Mouse (Mus musculus): ENCODE data around the gene Fgd2. TPM values are rescaled to one million over a fixed set of nuclear protein-coding genes. Genes with fewer than 3 reads are reported as not detected.
A peak's percentile ranks its signal among the peaks of the same experiment; 100 is the strongest.

Gene Fgd2
- polyA plus RNA-seq, 1 experiment: 6.4 TPM

GRCm38 (mm10) chr17:29406077-29406476, 45.4 kb downstream of the Fgd2 start:
- TF ChIP-seq POLR2A (IDR thresholded peaks at IDR 0.05; ENCODE audit: borderline replicate concordance, extremely low read depth, insufficient read depth, insufficient read length, poor library complexity, severe bottlenecking) (no peak), CTCF (IDR thresholded peaks at IDR 0.05; ENCODE audit: borderline replicate concordance, extremely low read depth, insufficient read depth, insufficient read length) (no peak)
- no peak for DNase-seq (ENCODE audit: low read depth)

GRCm38 (mm10) chr17:29407405-29407804, 46.7 kb downstream of the Fgd2 start:
- TF ChIP-seq POLR2A (IDR thresholded peaks at IDR 0.05; ENCODE audit: borderline replicate concordance, extremely low read depth, insufficient read depth, insufficient read length, poor library complexity, severe bottlenecking) (no peak), CTCF (IDR thresholded peaks at IDR 0.05; ENCODE audit: borderline replicate concordance, extremely low read depth, insufficient read depth, insufficient read length) (no peak)
- DNase-seq (ENCODE audit: low read depth): no peak

GRCm38 (mm10) chr17:29408364-29408763, 47.6 kb downstream of the Fgd2 start:
- no peak for TF ChIP-seq POLR2A (IDR thresholded peaks at IDR 0.05; ENCODE audit: borderline replicate concordance, extremely low read depth, insufficient read depth, insufficient read length, poor library complexity, severe bottlenecking)
- no peak for TF ChIP-seq CTCF (IDR thresholded peaks at IDR 0.05; ENCODE audit: borderline replicate concordance, extremely low read depth, insufficient read depth, insufficient read length)

GRCm38 (mm10) chr17:29409800-29410343, 49.2 kb downstream of the Fgd2 start:
- no peak for TF ChIP-seq POLR2A (IDR thresholded peaks at IDR 0.05; ENCODE audit: borderline replicate concordance, extremely low read depth, insufficient read depth, insufficient read length, poor library complexity, severe bottlenecking)
- no peak for TF ChIP-seq CTCF (IDR thresholded peaks at IDR 0.05; ENCODE audit: borderline replicate concordance, extremely low read depth, insufficient read depth, insufficient read length)
- no peak for DNase-seq (ENCODE audit: low read depth)

More at GRCm38 (mm10) chr17:29408364-29408763, 47.6 kb downstream of the Fgd2 start:
- no peak for DNase-seq (ENCODE audit: low read depth)

- DNase-seq (ENCODE audit: low read depth): no peak
- no peak for TF ChIP-seq POLR2A (IDR thresholded peaks at IDR 0.05; ENCODE audit: borderline replicate concordance, extremely low read depth, insufficient read depth, insufficient read length, poor library complexity, severe bottlenecking)
- no peak for TF ChIP-seq CTCF (IDR thresholded peaks at IDR 0.05; ENCODE audit: borderline replicate concordance, extremely low read depth, insufficient read depth, insufficient read length)
Observed at GRCm38 (mm10) chr17:29411821-29412425, 51.2 kb downstream of the Fgd2 start.

DNA sequence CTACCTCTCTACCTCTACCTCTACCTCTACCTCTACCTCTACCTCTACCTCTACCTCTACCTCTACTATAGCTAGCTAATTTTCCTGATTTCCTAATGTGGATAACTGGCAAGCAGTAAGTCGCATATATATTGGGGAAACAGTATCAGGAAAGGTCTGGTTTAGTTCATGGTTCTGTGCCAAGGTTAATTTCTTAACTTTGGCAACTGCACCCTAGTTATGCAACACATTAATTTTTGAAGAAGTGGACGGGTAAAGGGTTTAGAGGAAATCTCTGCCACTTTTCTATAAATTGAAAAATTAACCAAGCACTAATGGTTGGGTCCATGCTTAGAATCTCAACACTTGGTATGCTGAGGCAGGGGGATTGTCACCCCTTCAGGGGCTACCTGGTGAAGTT, 53.9 kb downstream of the Fgd2 start:
- DNase-seq (ENCODE audit: low read depth): no peak
- TF ChIP-seq CTCF (IDR thresholded peaks at IDR 0.05; ENCODE audit: borderline replicate concordance, extremely low read depth, insufficient read depth, insufficient read length) (no peak), POLR2A (IDR thresholded peaks at IDR 0.05; ENCODE audit: borderline replicate concordance, extremely low read depth, insufficient read depth, insufficient read length, poor library complexity, severe bottlenecking) (no peak)

- DNase-seq (ENCODE audit: low read depth): peak; percentile 60
- no peak for TF ChIP-seq POLR2A (IDR thresholded peaks at IDR 0.05; ENCODE audit: borderline replicate concordance, extremely low read depth, insufficient read depth, insufficient read length, poor library complexity, severe bottlenecking)
- no peak for TF ChIP-seq CTCF (IDR thresholded peaks at IDR 0.05; ENCODE audit: borderline replicate concordance, extremely low read depth, insufficient read depth, insufficient read length)
Observed at GRCm38 (mm10) chr17:29415761-29416662, 55.3 kb downstream of the Fgd2 start.

- DNase-seq (ENCODE audit: low read depth): no peak
- TF ChIP-seq CTCF (IDR thresholded peaks at IDR 0.05; ENCODE audit: borderline replicate concordance, extremely low read depth, insufficient read depth, insufficient read length) (peak; percentile 2; the same call in 1 of the 2 replicates), POLR2A (IDR thresholded peaks at IDR 0.05; ENCODE audit: borderline replicate concordance, extremely low read depth, insufficient read depth, insufficient read length, poor library complexity, severe bottlenecking) (no peak)
Observed at GRCm38 (mm10) chr17:29416757-29417156, 56.0 kb downstream of the Fgd2 start.

DNA sequence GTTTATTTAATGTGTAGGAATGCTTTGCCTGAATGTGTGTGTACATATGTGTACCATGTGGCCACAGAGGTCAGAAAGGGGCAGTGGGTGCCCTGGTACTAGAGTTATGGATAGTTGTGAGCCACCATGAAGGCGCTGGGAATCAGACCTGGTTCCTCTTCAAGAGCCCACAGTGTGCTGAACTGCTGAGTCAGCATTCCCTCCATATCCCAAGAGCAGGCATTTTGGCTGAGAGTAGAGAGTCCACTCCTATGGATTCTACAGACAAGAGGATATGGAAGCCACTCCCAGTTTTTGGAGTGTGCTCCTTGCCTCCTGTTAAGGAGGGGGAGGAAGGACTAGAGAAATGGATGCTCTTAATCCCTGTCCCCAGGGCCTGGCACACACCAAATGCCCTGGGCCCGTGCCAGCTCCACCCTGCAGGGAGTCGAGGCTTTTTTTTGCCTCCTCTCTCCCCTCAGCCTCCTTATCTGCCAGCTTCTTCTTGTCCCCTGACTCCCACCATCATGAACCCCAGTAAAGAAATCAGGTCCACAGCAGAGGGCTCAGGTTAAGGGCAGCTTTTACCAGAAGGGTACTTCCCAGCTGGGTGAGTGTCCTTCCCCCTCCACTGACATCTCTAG, 58.2 kb downstream of the Fgd2 start:
- DNase-seq (ENCODE audit: low read depth): no peak
- no peak for TF ChIP-seq POLR2A (IDR thresholded peaks at IDR 0.05; ENCODE audit: borderline replicate concordance, extremely low read depth, insufficient read depth, insufficient read length, poor library complexity, severe bottlenecking)
- TF ChIP-seq CTCF (IDR thresholded peaks at IDR 0.05; ENCODE audit: borderline replicate concordance, extremely low read depth, insufficient read depth, insufficient read length): no peak

- TF ChIP-seq POLR2A (IDR thresholded peaks at IDR 0.05; ENCODE audit: borderline replicate concordance, extremely low read depth, insufficient read depth, insufficient read length, poor library complexity, severe bottlenecking) (no peak), CTCF (IDR thresholded peaks at IDR 0.05; ENCODE audit: borderline replicate concordance, extremely low read depth, insufficient read depth, insufficient read length) (no peak)
Observed at GRCm38 (mm10) chr17:29419976-29420739, 59.4 kb downstream of the Fgd2 start.

More at GRCm38 (mm10) chr17:29419976-29420739, 59.4 kb downstream of the Fgd2 start:
- DNase-seq (ENCODE audit: low read depth): no peak
